Mouse (Mus musculus) layer of hippocampus, adult 18-20 months (tissue): ENCODE measurements around the gene Map4k3. TPM values are rescaled to one million over a fixed set of nuclear protein-coding genes. Genes with fewer than 3 reads are reported as not detected.
"Not testable (repeated sequence)": the region's sequence is repeated elsewhere in the genome, so short reads cannot be mapped to it uniquely, and the experiment has no call there.

Source experiments
- DNase-seq, 2 experiments: peaks; one replicate each; pipeline ENCODE4 v3.0.0; 2022; ENCODE audit warnings: low spot score in 2 of 2
- total RNA-seq, 2 experiments: library from RNA; stranded (reverse); gene quantifications; 2 replicates each; pipeline ENCODE4 v1.2.3; 2021

The Map4k3 gene
- total RNA-seq, 2 experiments from 2014 or later = 87.2 to 94.3 TPM

DNA sequence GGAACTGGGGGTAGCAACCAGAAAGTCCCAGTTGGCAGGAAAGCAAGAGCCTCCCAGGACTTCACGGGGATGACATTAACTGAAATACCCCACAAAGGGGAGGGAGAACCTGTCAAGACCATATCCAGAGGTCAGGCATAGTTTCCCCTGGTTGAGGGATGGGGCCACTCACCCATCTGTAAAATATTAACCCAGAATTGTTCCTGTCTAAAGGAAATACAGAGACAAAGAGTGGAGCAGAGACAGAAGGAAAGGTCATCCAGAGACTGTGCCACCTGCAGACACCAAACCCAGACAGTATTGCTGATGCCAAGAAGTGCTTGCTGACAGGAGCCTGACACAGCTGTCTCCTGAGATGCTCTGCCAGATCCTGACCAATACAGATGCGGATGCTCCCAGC is 196.9 kb downstream of the Map4k3 start:
- not testable (repeated sequence) for DNase-seq

Other genes with a start within 250 kb of the Map4k3 start
- gene Sos1, start 248.0 kb downstream of the Map4k3 start, total RNA-seq = 10 to 100 TPM; 36.3 to 37.8 TPM
- 10 to 100 TPM; 15.6 to 18.1 TPM for gene Cdkl4, start 150.7 kb downstream of the Map4k3 start, total RNA-seq
- gene Tmem178, start 216.1 kb upstream of the Map4k3 start, total RNA-seq = 100 to 1,000 TPM; 103 to 106 TPM